Mouse (Mus musculus) liver, embryonic 13.5 days (tissue): ENCODE measurements around the gene Fkbp15. TPM values are rescaled to one million over a fixed set of nuclear protein-coding genes. Genes with fewer than 3 reads are reported as not detected.
"Not testable (repeated sequence)": the region's sequence is repeated elsewhere in the genome, so short reads cannot be mapped to it uniquely, and the experiment has no call there.

Experiments used
- ATAC-seq: fragments of 200-750 bp; cut with Nextera tagmentation; 2 replicates; pipeline ENCODE4 v1.8.0; 2017; ENCODE audit warnings: low read depth, mild to moderate bottlenecking, moderate number of reproducible peaks, moderate library complexity
- DNase-seq: peaks from one replicate; pipeline ENCODE4 v3.0.0; 2022
- H3K27ac ChIP-seq: fragments of 300-500 bp; sonication (generic); 2 replicates; pipeline ENCODE4 v1.5.1; 2015; ENCODE audit warnings: moderate library complexity, mild to moderate bottlenecking, inconsistent platforms
- H3K27me3 ChIP-seq: fragments of 300-500 bp; sonication (generic); 2 replicates; pipeline ENCODE4 v1.6.1; 2015; ENCODE audit warnings: mild to moderate bottlenecking, inconsistent platforms
- H3K36me3 ChIP-seq: fragments of 300-500 bp; sonication (generic); 2 replicates; pipeline ENCODE4 v1.6.1; 2015; ENCODE audit warnings: mild to moderate bottlenecking, inconsistent platforms
- H3K4me1 ChIP-seq: fragments of 300-500 bp; sonication (generic); replicated peaks from 2 replicates; pipeline ENCODE4 v1.6.1; 2015; ENCODE audit warnings: inconsistent platforms
- H3K4me2 ChIP-seq: fragments of 300-500 bp; sonication (generic); 2 replicates; pipeline ENCODE4 v1.6.1; 2015; ENCODE audit warnings: inconsistent platforms, mild to moderate bottlenecking, moderate library complexity
- H3K4me3 ChIP-seq: fragments of 300-500 bp; sonication (generic); replicated peaks from 2 replicates; pipeline ENCODE4 v1.5.1; 2015; ENCODE audit warnings: mild to moderate bottlenecking, inconsistent platforms
- H3K9ac ChIP-seq: fragments of 300-500 bp; sonication (generic); 2 replicates; pipeline ENCODE4 v1.6.1; 2015; ENCODE audit warnings: mild to moderate bottlenecking, inconsistent platforms
- H3K9me3 ChIP-seq: fragments of 300-500 bp; sonication (generic); replicated peaks from 2 replicates; pipeline ENCODE4 v1.6.1; 2016; ENCODE audit warnings: inconsistent platforms
- WGBS: fragments of 180-500 bp; shearing (Covaris S2); methylation state at CpG from one replicate; pipeline ENCODE4 v1.1.7; 2015; ENCODE audit not compliant: insufficient replicate concordance; 5-methylcytosine and 5-hydroxymethylcytosine counted together
- polyA plus RNA-seq: library from polyadenylated mRNA; unstranded; fragments of >200 nt; fragmentation: Nextera tagmentation; extraction: Ambion mirVana; gene quantifications from 2 replicates; pipeline ENCODE4 v1.2.1, GENCODE M21; 2015

Fkbp15 gene
- polyA plus RNA-seq, 1 experiment from 2014 or later: 15.5 TPM

DNA sequence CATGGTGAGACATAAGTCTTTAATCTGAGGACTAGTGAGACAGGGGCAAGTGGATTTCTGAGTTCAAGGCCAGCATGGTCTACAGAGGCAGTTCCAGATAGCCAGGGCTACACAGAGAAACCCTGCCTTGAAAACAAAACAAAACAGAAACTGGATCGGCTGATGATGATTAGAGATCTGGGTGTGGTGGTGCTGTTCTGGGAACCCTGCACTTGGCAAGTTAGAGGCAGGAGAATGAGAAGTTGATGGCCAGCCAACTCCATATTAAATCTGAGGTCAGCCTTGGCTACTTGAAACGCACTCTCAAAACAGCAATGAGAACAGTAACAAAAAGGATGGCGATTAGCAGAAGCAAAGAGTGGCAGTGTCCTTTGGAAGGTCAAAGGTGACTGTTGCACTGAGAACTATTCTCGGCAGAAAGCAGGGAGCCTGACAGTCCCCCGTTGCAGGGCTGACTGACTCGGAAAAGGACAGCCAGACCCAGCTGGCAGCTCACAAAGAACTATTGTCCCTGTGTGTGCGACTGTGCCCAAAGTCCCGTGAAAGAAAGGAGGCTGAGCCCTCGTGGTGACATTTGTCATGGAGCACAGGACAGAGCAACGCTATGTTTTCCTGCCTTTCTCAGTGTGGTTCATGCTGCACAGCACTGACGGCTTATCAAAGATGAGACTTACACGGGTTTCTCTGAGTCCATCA is 85.4 kb downstream of the Fkbp15 start:
- H3K9me3 ChIP-seq: no peaks in the 10 kb centered on the region
- no peak; the same call in 1 of the 2 replicates for ATAC-seq
- H3K4me2 ChIP-seq: no peak overlapping the region
- H3K36me3 ChIP-seq: no peaks in the 10 kb centered on the region
- no peak for DNase-seq
- 38% methylated on average over 12 of the region's 12 CpGs for WGBS
- H3K27me3 ChIP-seq: no peaks in the 10 kb centered on the region
- H3K4me3 ChIP-seq: no peak overlapping the region
- no peak overlapping the region for H3K9ac ChIP-seq
- H3K4me1 ChIP-seq: peaks cover 9% of the 10 kb centered on the region
- H3K27ac ChIP-seq: no peak overlapping the region

DNA sequence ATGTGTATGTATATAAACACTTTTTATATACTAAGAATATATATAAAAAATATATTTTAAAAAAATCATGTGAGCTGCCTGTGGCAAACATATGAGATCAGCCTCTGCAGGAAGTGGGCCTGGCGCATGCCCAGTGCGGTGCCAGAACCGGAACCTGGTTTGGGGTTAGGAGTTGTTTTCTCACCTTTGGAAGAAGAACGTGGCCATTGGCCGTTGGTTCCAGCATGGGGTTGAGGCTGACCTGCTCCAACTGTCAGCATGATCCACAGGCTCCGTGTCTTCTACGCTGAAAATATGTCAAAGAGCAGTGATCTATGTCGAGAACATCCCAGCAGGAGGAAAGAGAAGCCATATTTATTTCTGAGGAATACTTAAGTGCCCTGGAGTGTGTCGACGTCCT is 86.4 kb downstream of the Fkbp15 start:
- Histone ChIP-seq H3K9ac (no peak overlapping the region), H3K36me3 (no peaks in the 10 kb centered on the region), H3K4me3 (no peak overlapping the region), H3K4me2 (no peak overlapping the region), H3K27ac (no peak overlapping the region), H3K27me3 (no peaks in the 10 kb centered on the region), H3K4me1 (peaks cover 9% of the 10 kb centered on the region), H3K9me3 (no peaks in the 10 kb centered on the region)
- 79% methylated on average over 10 of the region's 10 CpGs for WGBS
- DNase-seq (no peak), ATAC-seq (no peak)

DNA sequence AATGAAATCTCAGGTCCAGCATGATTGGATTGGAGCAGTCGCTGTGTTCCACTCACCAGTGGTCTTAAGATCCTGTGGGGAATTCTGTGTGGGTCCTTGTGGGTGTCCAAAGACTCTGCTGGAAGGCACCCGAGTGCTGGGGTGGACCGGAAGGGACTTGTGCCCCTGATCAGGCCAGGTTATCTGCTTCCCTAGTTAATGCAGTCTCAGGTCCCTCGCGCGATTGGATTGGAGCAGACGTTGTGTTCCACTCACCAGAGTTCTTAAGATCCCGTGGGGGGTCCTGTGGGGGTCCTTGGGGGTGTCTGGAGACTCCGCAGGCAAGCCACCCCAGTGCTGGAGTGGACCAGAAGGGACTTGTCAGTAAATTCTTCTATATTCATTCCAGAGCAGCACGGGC is 87.7 kb downstream of the Fkbp15 start:
- no peaks in the 10 kb centered on the region for H3K36me3 ChIP-seq
- 70% methylated on average over 10 of the region's 10 CpGs for WGBS
- no peak overlapping the region for H3K27ac ChIP-seq
- DNase-seq: no peak
- no peaks in the 10 kb centered on the region for H3K9me3 ChIP-seq
- H3K27me3 ChIP-seq: no peaks in the 10 kb centered on the region
- no peak overlapping the region for H3K9ac ChIP-seq
- no peak for ATAC-seq
- H3K4me1 ChIP-seq: peaks cover 9% of the 10 kb centered on the region; the same call in 1 of the 2 replicates
- no peak overlapping the region for H3K4me2 ChIP-seq
- no peak overlapping the region for H3K4me3 ChIP-seq

DNA sequence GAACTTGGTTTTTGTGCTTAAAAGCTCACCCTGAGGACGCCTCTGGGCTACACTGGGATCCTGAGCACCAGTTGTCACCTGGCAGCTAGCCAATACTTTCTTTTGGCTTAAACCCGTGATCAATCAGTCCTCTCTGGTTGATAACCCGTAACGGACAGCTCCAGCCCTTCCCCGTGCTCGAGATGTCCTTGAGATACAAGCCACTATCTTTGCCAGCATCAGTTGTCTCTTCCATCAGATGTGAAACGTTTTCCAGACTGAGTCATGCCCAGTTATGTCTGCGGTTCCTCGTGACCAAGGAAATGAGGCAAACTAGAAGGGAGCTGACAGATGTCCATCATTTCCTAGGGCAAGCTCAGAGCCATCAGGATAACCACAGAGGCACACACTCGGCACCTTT is 93.2 kb downstream of the Fkbp15 start:
- H3K27me3 ChIP-seq: no peaks in the 10 kb centered on the region
- no peaks in the 10 kb centered on the region for H3K9me3 ChIP-seq
- no peak overlapping the region for H3K4me2 ChIP-seq
- H3K9ac ChIP-seq: no peak overlapping the region
- ATAC-seq: no peak
- H3K27ac ChIP-seq: no peak overlapping the region
- DNase-seq: no peak
- H3K36me3 ChIP-seq: no peaks in the 10 kb centered on the region
- H3K4me3 ChIP-seq: no peak overlapping the region
- no peaks in the 10 kb centered on the region for H3K4me1 ChIP-seq
- WGBS: 55% methylated on average over 10 of the region's 10 CpGs

- not testable (repeated sequence) for H3K27me3 ChIP-seq, H3K27ac ChIP-seq, H3K9ac ChIP-seq, ATAC-seq, H3K4me1 ChIP-seq, H3K9me3 ChIP-seq, H3K4me2 ChIP-seq, H3K36me3 ChIP-seq, H3K4me3 ChIP-seq, DNase-seq
- 62% methylated on average over 7 of the region's 7 CpGs for WGBS
These were observed 94.3 kb downstream of the Fkbp15 start for GRCm38 (mm10) chr4:62266016-62266415.

DNA sequence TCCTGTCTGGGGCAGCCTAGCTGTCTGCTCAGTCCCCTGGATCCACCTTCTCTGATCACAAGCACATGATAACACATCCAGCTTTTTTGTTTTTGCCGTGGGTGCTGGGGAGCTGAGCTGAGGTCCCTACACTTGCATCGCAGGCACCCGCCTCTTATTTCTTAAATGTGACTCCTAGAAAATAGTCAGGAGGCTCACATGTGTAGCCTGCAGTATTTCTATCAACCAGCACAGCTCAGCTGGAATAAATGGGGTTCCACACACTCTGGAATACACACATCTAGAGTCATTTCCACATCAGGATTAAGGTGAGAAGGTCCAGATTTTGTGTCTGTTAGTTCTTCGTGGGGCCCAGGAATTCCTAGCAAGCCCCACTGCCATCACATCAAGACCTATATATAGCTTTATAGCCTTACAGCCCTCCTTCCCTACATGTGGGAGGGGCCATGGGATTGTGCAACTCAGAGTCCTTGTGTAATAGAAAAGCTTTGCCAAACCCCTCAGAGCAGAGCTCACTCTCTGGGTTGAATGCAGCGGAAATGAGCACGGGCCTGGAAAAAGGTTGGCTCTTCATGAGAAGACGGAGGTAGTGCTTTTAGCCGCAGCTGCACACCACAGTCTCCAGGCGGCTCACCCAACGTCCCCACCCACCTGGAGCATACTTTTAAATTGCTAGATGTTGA is 95.1 kb downstream of the Fkbp15 start:
- 48% methylated on average over 10 of the region's 10 CpGs for WGBS
- H3K4me2 ChIP-seq: no peak overlapping the region
- no peak overlapping the region for H3K9ac ChIP-seq
- H3K27ac ChIP-seq: no peak overlapping the region
- DNase-seq (no peak), ATAC-seq (peak; percentile 41; the same call in 1 of the 2 replicates)
- no peak overlapping the region for H3K4me3 ChIP-seq
- H3K36me3 ChIP-seq: no peaks in the 10 kb centered on the region
- H3K9me3 ChIP-seq: no peaks in the 10 kb centered on the region
- H3K4me1 ChIP-seq: no peaks in the 10 kb centered on the region
- no peaks in the 10 kb centered on the region for H3K27me3 ChIP-seq

DNA sequence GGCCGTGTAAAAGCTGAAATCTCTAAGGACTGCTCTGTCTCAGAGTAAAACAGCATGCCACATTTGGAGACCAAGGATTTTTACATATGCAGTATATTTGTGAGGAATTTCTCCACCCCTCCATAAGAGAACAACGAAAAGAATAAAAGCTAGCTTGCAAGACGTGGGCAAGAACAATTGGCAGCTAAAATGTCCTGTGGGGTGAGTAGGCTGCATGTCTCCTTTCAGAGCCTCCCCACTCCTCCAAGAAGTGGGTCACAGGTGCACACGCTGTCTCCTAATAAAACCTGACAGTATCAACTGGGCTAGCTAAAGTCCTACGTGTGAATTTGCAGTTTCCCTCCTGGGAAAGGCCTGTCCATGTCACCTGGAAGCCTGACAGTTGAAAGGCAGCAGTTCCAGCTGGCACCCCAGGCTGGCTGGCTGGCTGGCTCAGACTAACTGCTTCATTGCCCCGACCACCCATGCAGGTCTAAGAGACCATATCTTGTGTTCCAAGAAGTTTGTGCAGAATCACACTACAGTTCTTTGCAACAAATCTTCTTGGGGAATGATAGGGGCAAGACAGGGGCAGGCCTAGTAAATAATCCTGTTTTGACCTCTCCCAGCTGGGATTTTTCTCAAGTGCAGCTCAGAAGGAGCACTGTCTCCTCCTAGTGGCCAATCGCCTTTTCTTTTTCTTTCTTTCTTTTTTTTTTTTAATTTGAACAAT is 97.1 kb downstream of the Fkbp15 start:
- Histone ChIP-seq H3K9me3 (no peaks in the 10 kb centered on the region), H3K36me3 (no peaks in the 10 kb centered on the region), H3K9ac (no peak overlapping the region), H3K27ac (no peak overlapping the region), H3K4me2 (no peak overlapping the region), H3K4me1 (no peaks in the 10 kb centered on the region), H3K4me3 (no peak overlapping the region), H3K27me3 (no peaks in the 10 kb centered on the region)
- ATAC-seq (no peak), DNase-seq (no peak)
- WGBS: 36% methylated on average over 7 of the region's 7 CpGs

DNA sequence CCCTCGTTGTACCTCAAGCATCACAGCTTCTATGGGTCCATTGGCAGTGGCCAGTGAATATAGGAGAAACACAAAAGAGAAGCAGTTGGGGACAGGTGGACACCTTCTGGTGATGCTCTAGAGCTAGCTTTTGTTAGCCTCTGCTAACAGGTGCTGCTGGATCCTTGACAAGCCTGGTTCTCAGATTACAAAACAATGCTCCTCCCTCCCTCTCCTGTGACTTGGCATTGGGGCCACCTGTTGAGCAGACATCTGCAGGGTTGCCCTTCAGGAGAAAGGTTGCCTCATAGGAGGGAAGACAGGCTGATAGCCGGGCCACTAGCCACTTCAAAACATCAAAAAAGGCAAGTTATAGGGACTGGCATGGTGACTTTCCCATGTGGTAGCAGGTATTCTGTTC is 98.1 kb downstream of the Fkbp15 start, which contains the start of gene Slc31a2:
TSS of gene Slc31a2 (plus strand) at position 287 of the 400 bp plus-strand sequence.
- Histone ChIP-seq H3K4me1 (no peaks in the 10 kb centered on the region), H3K9ac (no peak within 1 kb of the TSS), H3K9me3 (no peaks in the 10 kb centered on the region), H3K36me3 (no peaks in the 10 kb centered on the region), H3K4me3 (no peak within 1 kb of the TSS), H3K27ac (no peak within 1 kb of the TSS), H3K4me2 (no peak within 1 kb of the TSS), H3K27me3 (no peaks in the 10 kb centered on the region)
- DNase-seq (no peak), ATAC-seq (no peak)
- 32% methylated on average over 2 of the region's 2 CpGs for WGBS

GRCm38 (mm10) chr4:62256931-62257330 is 103.4 kb downstream of the Fkbp15 start:
- Histone ChIP-seq H3K4me2 (no peak overlapping the region), H3K27me3 (no peaks in the 10 kb centered on the region), H3K27ac (no peak overlapping the region), H3K4me3 (no peak overlapping the region), H3K36me3 (no peaks in the 10 kb centered on the region), H3K9me3 (no peaks in the 10 kb centered on the region), H3K9ac (no peak overlapping the region), H3K4me1 (no peaks in the 10 kb centered on the region)
- ATAC-seq (no peak), DNase-seq (no peak)
- WGBS: 21% methylated on average over 8 of the region's 8 CpGs

- no peak for ATAC-seq
These were observed 105.8 kb downstream of the Fkbp15 start for GRCm38 (mm10) chr4:62254551-62254950.

GRCm38 (mm10) chr4:62251776-62252175 is 108.6 kb downstream of the Fkbp15 start:
- ATAC-seq (no peak), DNase-seq (no peak)
- no peak overlapping the region for H3K27ac ChIP-seq
- H3K4me2 ChIP-seq: no peak overlapping the region
- H3K4me1 ChIP-seq: no peaks in the 10 kb centered on the region
- H3K9ac ChIP-seq: no peak overlapping the region
- WGBS: 75% methylated on average over 4 of the region's 4 CpGs
- H3K4me3 ChIP-seq: no peak overlapping the region
- no peaks in the 10 kb centered on the region for H3K9me3 ChIP-seq
- H3K36me3 ChIP-seq: no peaks in the 10 kb centered on the region
- no peaks in the 10 kb centered on the region for H3K27me3 ChIP-seq

More at GRCm38 (mm10) chr4:62254551-62254950, 105.8 kb downstream of the Fkbp15 start:
- Histone ChIP-seq H3K4me2 (no peak overlapping the region), H3K4me3 (no peak overlapping the region), H3K27me3 (no peaks in the 10 kb centered on the region), H3K9ac (no peak overlapping the region), H3K9me3 (no peaks in the 10 kb centered on the region), H3K36me3 (no peaks in the 10 kb centered on the region), H3K27ac (no peak overlapping the region), H3K4me1 (no peaks in the 10 kb centered on the region)
- WGBS: 53% methylated on average over 8 of the region's 8 CpGs
- DNase-seq: no peak
